Mouse (Mus musculus) embryo, embryonic 10 days (tissue): Measurements from ENCODE around the gene Wnt4.

Experiments used
- DNase-seq: peaks from one replicate; pipeline ENCODE4 v3.0.0-alpha.2; 2015; ENCODE audit warnings: low spot score

Gene Wnt4

GRCm38 (mm10) chr4:137279346-137279745 is 2.1 kb downstream of the Wnt4 start:
- no peak for DNase-seq

GRCm38 (mm10) chr4:137281273-137281672 is 4.0 kb downstream of the Wnt4 start:
- DNase-seq: no peak

- DNase-seq: no peak
These were observed 4.8 kb downstream of the Wnt4 start for GRCm38 (mm10) chr4:137282122-137282521.

GRCm38 (mm10) chr4:137282584-137283406 is 5.5 kb downstream of the Wnt4 start:
- DNase-seq: peak; percentile 39

GRCm38 (mm10) chr4:137283407-137283732 is 6.1 kb downstream of the Wnt4 start:
- DNase-seq: no peak

- DNase-seq: no peak
These were observed 8.8 kb downstream of the Wnt4 start for GRCm38 (mm10) chr4:137285876-137286661.

GRCm38 (mm10) chr4:137286662-137286953 is 9.3 kb downstream of the Wnt4 start:
- no peak for DNase-seq

- DNase-seq: no peak
These were observed 9.9 kb downstream of the Wnt4 start for GRCm38 (mm10) chr4:137287206-137287605.

GRCm38 (mm10) chr4:137287818-137288217 is 10.5 kb downstream of the Wnt4 start:
- peak; percentile 86 for DNase-seq

GRCm38 (mm10) chr4:137289701-137290100 is 12.4 kb downstream of the Wnt4 start:
- no peak for DNase-seq

GRCm38 (mm10) chr4:137290250-137290649 is 13.0 kb downstream of the Wnt4 start:
- no peak for DNase-seq

- DNase-seq: no peak
These were observed 15.3 kb downstream of the Wnt4 start for GRCm38 (mm10) chr4:137292625-137293024.

- no peak for DNase-seq
These were observed 16.7 kb downstream of the Wnt4 start for GRCm38 (mm10) chr4:137294032-137294431.

- no peak for DNase-seq
These were observed 17.2 kb downstream of the Wnt4 start for GRCm38 (mm10) chr4:137294474-137294873.

- no peak for DNase-seq
These were observed 17.7 kb downstream of the Wnt4 start for GRCm38 (mm10) chr4:137294951-137295350.

- no peak for DNase-seq
These were observed 20.3 kb downstream of the Wnt4 start for GRCm38 (mm10) chr4:137297611-137298010.

- DNase-seq: no peak
These were observed 21.1 kb downstream of the Wnt4 start for GRCm38 (mm10) chr4:137298406-137298805.

- DNase-seq: no peak
These were observed 22.9 kb downstream of the Wnt4 start for GRCm38 (mm10) chr4:137300227-137300626.

GRCm38 (mm10) chr4:137301635-137302034 is 24.3 kb downstream of the Wnt4 start:
- DNase-seq: no peak

GRCm38 (mm10) chr4:137304106-137304505 is 26.8 kb downstream of the Wnt4 start:
- DNase-seq: no peak

- DNase-seq: no peak
These were observed 27.8 kb downstream of the Wnt4 start for GRCm38 (mm10) chr4:137305066-137305465.

- peak; percentile 19 for DNase-seq
These were observed 28.7 kb downstream of the Wnt4 start for GRCm38 (mm10) chr4:137305831-137306576.

- no peak for DNase-seq
These were observed 29.2 kb downstream of the Wnt4 start for GRCm38 (mm10) chr4:137306577-137306888.
